Mouse (Mus musculus) thymus, postnatal 14 days (tissue): Measurements from ENCODE around the gene Psmb10.

Source experiments
- DNase-seq: peaks from one replicate; pipeline ENCODE4 v3.0.0; 2021

Gene Psmb10

GRCm38 (mm10) chr8:105936866-105937475, 1.3 kb downstream of the Psmb10 start:
- peak; percentile 76 for DNase-seq

- DNase-seq = no peak
Measured at GRCm38 (mm10) chr8:105935863-105936603, 2.2 kb downstream of the Psmb10 start.

DNA sequence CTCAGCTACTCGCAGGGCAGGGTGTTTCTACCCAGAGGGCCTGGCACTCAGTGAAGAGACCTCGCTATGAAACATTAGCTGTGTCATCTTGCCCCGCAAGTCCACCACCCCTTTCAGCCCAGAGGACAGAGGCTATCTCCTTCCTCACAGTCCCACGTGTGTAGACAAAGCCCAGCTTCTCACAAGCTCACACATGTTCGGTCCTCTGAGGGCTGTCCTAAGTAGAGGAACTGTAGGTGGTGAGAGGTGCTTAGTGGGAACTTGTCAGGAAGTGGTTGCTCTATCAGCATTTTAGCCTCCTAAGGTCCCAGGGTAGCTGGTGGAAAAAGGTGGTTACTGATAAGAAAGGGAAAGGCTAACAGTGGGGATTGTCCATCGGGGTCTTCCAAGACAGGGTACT, 3.1 kb downstream of the Psmb10 start:
- no peak for DNase-seq

- DNase-seq = no peak
Measured at GRCm38 (mm10) chr8:105933762-105934161, 4.5 kb downstream of the Psmb10 start, which contains the start of gene Ctrl. TSS of gene Ctrl (minus strand) at chr8:105933862.

DNA sequence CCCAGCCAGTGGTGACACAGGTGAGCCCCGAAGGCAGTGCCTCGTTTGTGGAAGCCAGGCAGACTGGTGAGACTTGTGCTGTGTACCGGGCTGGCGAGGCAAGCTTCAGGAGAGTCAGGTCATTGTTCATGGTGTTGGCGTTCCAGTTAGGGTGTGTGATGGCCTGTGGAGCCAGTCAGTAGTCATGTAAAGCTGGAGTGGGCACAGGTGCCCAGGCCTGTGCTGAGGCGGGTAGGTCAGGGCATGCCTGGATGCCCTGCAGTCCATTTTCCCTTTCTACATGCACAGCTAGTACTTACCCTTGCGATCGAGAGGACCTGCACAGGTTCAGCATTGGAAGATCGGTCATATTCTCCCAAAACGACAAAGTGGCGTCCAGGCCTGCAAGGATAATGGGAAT, 5.7 kb downstream of the Psmb10 start:
- no peak for DNase-seq

DNA sequence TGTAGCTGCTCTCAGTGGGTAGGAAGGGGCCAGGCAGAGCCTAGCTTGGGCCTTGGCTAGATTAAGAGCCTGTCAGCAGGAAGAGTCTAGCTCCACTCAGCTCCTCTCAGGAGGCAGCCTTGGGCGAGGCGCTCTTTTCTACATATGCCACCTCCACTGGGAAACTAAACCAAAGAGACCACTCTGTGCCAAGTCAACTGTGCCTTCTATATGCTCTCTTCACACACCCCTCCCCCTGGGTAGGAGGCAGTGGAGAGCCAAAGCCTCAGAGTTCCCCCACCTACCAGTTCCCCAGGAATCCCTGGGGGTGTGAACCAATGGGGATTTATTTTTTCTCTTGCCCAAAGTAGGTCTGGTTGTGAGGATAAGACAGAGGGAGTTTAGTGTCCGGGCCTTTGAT, 7.0 kb downstream of the Psmb10 start:
- no peak for DNase-seq

DNA sequence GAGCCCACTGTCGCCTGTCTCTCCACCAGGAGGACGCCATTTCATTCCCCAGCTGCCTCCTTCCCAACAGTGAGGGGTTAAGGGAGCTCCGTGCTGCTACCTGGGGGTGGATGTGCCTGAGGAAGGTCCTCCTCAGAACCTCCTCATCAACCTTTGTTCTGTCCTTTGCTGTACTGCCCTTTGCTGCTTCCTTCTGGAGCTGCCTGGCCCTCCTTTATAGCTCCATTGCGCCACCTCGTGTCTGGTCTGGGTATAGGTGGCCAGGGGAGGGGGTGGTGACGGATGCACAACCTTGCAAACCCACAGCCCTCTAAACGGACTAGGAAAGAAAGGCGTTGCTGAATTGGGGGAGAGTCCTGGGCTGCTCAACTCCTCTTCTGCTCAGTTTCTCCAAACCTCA, 7.6 kb downstream of the Psmb10 start:
- peak; percentile 92 for DNase-seq

GRCm38 (mm10) chr8:105925123-105925522, 13.1 kb downstream of the Psmb10 start:
- DNase-seq = no peak

- no peak for DNase-seq
Measured at GRCm38 (mm10) chr8:105919390-105919789, 18.9 kb downstream of the Psmb10 start.

DNA sequence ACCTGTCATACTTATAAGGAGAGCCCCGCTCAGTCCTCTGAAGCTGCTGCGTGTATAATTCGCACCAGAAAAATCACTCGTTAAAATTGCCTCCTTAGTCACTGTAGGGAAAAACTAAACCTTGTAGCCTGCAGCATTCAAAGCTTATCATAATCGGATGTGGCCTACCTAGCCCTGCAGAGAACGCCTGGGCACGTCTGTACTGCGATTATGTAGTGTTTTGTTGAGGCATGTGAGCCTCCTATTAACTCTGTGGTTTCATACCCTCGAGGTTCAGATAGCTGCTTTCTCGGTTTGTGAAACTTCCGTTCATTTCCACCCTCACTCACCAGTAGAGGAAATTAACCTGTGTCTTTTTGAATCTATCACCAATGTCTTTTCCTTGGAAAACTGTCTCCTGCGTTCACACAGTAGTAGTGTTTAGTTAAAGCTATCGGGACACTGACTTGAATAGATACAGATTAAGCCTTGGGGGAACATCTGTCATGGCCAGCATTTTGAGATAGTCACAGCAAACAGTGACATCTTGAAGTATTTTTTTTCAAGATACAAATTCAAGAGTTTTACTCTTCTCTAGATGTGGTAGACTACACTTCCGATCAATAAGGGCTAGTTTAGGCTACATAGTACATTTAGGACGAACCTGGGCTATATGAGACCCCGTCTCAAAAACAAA, 37.2 kb downstream of the Psmb10 start:
- DNase-seq = peak; percentile 20

DNA sequence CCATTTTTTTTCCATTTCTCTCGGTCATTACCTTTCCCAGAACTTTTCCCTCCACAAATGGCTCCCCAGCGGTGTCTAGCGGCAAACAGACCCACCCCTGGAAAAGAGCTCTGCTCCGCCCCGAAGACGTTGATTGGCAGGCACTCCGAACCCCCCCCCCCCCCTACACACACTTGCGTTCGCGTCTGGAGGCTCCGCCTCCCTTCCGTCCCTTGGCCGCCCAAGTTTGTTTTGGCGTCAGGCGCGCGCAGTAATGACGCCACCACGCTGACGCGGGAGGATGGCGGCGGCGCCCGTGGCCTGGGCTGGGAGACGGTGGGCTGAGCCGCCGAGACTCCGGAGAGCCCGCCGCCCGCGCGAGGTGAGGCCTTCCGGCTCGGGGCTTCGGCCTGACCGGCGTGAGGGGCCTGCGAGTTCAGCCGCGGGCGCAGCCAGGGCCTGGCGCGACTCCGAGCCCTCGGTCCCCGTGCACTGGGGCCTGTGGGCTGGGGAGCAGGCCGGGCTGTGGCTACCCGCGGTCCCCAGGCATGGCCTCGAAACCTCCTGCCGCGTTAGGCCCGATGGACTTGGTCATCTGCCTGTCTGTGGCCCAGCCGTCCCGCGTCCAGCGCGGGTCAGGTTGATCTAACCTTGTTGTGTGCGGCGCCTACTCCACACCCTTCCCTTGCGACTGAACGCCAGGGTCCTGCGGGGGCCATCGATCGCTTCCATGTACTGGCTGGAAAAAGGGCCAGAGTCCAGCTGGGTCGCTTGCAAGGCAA, 37.9 kb downstream of the Psmb10 start, which contains the start of gene Pskh1:
TSS of gene Pskh1 (plus strand) at position 262 of the 761 bp plus-strand sequence.
- peak; percentile 95 for DNase-seq

DNA sequence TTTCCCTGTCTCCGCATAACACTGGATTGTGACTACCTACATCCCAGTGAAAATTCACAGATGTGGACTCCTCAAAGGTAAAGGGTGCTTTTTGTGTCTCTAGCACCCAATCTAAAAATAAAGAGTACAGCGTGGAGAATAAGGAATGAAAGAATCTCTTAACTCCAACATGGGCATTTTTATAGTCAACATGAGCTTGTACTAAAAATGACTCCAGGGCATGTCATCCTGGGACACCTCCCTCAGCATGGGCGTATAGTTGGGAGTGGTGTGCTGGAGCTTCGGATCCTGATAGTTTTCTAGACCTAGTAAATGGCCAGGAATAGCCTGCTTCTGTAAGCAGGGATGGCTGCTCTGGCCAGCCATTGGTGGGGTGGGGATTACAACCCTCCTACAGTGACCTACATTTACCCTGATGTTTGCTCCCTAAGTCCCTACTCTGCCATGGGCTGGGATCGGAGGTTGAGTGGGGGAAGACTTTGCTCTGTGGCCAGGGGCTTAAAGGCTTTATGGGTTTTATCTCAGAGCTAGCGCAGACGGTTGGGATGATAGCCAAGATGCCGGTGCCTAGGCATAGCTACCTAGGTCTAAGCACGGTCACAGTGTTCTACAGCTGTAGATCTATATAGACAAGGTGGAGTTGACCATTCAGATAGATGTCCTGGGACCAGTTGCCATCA, 40.3 kb downstream of the Psmb10 start:
- no peak for DNase-seq

- DNase-seq = peak; percentile 21
Measured at GRCm38 (mm10) chr8:105893339-105893738, 44.9 kb downstream of the Psmb10 start, which contains the start of gene Nrn1l. TSS of gene Nrn1l (plus strand) at chr8:105893567.

- peak; percentile 48 for DNase-seq
Measured at GRCm38 (mm10) chr8:105892432-105892831, 45.8 kb downstream of the Psmb10 start.

DNA sequence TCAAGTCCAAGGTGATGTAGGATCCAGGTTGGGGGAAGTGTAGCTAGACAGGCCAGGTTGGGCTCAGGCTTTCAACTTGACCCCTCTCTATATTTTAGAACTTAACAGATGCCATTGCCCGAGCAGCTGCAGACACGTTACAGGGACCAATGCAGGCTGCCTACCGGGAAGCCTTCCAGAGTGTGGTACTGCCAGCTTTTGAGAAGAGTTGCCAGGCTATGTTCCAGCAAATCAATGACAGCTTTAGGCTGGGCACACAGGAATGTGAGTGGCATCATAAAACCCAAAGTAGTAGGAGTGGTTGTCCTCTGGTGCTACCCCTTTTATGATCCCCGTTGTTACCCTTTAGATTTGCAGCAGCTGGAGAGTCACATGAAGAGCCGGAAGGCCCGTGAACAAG, 47.4 kb downstream of the Psmb10 start:
- DNase-seq = no peak

- DNase-seq = no peak
Measured at GRCm38 (mm10) chr8:105889756-105890465, 48.3 kb downstream of the Psmb10 start.
